Mouse (Mus musculus) thymus, postnatal 0 days (tissue): Measurements from ENCODE around the gene Rab10. TPM values are rescaled to one million over a fixed set of nuclear protein-coding genes. Genes with fewer than 3 reads are reported as not detected.
"Not testable (repeated sequence)": the region's sequence is repeated elsewhere in the genome, so short reads cannot be mapped to it uniquely, and the experiment has no call there.

Experiments used
- DNase-seq: peaks from one replicate; pipeline ENCODE4 v3.0.0-alpha.2; 2015; ENCODE audit warnings: low spot score
- polyA plus RNA-seq: library from polyadenylated mRNA; unstranded; fragments of >200 nt; fragmentation: Nextera tagmentation; extraction: Ambion mirVana; gene quantifications from 2 replicates; pipeline ENCODE4 v1.2.1, GENCODE M21; 2015

The Rab10 gene
- 69.7 and 71.0 TPM in 2 replicates for polyA plus RNA-seq

DNA sequence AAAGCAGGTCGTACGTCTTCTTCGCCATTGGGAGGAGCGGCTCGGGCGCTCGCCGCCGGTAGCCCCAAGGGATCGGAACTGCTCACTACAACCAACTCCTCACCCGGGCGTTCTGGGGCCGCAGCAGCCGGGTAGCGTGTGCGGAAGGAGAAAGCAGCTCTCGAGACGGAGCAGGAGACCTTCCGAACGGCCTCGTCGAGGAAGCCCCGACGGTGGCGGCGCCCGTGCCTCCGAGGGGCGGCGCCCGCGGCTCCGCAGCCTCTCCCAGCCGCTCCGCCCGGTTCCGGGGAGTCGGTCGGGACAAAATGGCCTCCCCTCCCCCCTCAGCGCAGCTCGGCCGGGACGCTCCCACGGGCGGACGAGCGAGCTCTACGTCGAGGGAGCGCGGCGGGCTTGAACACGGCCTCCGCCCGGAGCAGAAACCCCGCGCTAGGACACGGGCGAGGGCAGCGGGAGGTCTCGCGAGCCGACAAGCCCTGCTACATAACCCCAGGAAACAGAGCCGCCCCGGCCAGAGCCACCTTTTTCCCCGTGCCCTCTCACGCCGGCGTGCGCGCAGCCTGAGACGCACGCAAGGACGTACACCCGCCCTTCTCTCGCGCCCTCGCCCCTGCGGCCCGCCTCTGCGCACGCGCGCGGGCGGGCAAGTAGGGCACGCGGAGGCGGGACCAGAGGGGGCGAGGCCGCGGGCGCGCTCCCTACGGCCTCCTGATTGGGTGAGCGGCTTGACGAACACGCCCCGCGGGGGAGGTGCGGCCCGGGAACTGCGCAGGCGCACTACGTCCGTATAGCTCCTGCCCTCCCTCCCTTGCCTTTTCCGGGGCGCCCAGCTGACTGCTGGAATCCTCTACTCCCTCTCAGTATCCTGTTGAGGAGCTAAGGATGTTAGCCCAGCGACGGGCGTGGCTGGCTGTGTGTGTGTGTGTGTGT is at the start of gene Rab10:
Rab10 (minus strand) TSS at position 579 of the 930 bp plus-strand sequence.
- peak; percentile 99 for DNase-seq

DNA sequence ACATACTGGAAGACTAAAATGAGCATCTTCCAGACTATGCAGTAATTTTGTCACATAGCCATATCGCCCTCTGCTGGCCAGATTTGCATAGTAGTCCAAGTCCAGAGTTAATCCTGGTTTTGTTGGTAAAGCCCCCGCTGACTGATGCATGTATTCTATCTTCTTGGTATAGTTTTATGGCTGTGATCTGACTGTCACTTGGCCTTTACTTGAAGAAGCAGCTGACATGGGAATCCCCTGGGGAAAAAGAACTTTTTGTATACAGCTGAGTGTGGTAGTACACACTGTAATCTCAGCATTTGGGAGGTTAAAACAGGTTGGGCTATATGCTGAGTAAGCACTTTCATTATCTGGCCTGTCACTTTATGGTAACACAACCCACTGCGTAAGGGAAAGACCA is 49.5 kb upstream of the Rab10 start:
- DNase-seq, result peak; percentile 74

DNA sequence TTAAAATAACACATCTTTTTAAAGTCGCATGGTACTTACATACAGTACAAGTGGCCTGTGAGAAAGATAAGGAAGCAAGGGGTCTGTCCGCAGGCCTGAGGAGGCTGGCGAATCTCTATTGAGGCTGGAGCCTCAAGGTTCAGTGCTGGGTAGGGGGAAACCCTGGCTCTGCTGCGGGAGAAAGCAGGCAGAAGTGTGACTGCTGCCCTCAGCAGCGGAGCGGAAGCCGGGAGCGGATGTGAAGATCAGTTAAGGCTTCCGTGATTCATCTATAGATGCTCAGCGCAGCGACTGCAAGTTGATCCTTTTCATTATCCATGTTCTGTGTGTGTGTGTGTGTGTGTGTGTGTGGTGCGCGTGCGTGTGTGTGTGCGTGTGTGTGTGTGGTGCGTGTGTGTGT is 47.1 kb upstream of the Rab10 start:
- peak; percentile 44 for DNase-seq

DNA sequence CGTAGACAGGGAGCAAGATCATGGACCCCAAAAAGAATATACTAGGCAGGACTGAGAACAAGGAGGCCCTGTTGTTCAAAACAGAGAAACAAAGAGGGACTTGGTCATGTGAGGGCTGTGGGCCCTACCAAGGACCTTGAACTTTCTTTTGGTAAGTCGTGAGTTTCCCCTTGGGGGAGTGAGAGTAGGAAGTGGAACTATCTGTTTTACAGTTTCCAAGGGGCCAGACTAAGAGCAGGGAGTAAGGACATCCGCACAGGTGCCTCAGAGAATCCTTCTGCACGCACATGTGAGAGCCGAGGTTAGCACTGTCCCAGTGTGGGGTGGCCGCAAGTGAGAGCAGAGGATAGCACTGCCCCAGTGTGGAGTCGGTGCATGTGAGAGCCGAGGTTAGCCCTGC is 45.3 kb upstream of the Rab10 start:
- DNase-seq, result no peak

DNA sequence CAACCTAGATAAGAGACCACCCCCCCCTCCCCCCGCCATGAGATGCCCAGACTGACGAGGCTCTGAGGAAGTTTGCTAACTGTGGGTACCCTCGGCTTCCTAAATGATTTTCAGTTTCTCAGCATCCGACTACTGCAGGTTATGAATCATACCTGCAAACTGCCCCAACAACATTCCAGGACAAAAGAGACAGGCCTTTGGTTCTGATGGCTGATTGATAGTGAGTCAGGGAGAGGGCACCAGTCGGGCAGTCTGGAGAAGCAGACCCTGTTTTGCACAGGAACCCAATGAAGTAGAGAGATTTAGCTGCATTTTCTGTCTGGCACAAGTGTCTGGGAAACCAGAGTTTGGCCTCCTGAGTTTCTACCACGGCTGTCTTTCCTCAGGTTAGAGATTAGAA is 42.4 kb upstream of the Rab10 start:
- DNase-seq, result no peak

DNA sequence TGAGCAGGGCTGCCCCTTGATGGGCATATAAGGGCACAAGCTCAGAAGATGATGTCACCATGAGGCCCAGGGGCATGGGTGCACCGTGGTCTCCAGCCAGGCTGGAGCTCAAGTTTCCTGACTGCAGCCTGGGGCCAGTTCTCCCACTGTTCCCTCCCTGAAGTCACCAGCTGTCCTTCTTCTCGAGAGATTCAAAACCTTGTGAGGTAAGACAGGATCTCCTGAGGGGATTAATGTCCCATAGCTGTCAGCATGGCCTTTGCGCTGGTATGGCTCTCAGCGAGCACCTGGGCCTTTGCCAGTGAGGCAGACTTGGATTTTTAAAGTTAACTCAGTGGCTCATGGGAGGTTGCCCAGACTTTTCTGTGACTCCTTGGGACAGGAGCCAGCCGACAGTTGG is 40.4 kb upstream of the Rab10 start:
- no peak for DNase-seq

DNA sequence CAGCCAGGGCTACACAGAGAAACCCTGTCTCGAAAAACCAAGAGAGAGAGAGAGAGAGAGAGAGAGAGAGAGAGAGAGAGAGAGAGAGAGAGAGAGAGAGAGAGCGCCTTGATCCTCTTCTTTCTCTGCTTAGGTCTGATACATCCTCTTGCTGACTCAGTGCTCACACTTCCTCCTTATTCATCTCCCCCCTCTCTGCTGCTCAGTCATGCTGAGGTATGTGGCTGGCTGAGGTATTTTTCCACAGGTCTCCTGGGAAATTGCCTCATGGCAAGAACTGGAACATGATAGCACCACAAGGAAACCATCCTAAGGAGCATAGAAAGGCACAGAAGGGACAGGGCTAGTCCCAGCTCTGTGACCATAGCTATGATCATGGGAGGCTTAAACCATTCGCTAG is 39.6 kb upstream of the Rab10 start:
- DNase-seq, result no peak

DNA sequence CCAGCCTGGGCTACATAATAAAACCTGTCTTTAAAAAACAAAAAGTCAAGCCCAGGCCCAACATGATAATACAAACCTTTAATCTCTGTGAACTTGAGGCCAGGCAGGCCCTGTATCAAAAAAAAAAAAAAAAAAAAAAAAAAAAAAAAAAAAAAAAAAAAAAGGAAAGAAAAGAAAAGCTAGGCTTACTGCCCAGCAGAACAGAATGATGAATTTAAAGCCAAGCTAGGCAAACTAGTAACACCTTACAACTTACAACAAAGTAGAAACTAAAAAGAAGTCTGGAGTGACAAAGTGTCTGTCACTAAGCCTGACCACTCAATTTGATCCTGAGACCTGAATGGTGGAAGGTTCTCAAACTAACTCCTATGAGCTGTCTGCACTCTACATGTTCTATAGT is 37.9 kb upstream of the Rab10 start:
- DNase-seq, result no peak

DNA sequence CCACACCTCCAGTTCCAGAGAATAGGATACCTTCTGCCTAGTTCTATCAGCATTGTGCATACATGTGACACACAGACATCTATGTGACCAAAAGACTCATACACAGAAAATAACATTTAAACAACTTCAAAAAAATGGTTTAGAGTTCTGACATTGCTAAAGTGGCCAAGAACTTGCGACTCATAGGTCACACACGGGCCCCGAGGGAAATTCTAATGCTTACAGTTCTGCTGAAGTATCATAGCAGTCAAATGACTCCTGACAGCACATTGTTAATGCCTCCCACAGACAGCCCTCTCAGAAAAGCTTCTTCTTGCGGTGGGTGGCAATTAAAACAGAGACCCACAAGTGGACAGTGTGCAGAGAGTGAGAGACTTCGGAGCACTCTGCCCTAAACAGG is 35.3 kb upstream of the Rab10 start:
- DNase-seq, result no peak

DNA sequence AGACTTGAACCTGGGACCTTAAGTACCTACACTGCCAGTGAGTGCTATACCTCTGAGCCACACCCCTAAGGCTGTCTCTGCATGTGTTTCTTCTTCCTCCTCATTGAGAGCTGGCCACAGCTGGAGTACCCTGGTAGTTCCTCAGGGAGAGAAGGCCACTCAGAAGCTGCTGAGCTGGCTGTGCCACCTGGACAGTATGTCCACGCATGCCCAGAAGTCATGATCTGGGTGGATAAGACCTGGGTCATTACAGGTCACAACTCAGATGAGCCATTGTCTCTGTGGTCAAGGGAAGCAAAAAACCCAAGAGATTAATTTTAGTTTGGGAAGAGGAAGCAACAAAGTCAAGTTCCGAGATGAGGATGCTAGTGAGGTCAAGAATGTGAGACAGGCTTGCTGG is 34.4 kb upstream of the Rab10 start:
- DNase-seq, result no peak

DNA sequence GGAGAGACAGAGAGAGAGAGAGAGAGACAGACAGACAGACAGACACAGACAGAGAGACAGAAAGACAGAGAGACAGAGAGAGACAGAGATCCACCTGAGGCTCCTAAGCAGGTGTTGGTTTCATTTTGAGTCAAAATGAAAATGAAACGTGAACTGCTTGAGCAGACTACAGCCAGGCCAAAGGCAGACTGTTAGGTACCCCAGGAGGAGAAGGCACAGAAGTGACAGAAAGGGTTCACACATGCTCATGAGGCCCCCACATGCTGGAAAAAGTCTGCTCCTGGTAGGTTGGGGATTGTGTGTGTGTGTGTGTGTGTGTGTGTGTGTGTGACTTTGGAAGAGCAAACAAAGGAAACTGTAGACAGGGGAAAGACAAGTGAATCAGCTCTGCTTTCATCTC is 29.2 kb upstream of the Rab10 start:
- DNase-seq, result no peak

DNA sequence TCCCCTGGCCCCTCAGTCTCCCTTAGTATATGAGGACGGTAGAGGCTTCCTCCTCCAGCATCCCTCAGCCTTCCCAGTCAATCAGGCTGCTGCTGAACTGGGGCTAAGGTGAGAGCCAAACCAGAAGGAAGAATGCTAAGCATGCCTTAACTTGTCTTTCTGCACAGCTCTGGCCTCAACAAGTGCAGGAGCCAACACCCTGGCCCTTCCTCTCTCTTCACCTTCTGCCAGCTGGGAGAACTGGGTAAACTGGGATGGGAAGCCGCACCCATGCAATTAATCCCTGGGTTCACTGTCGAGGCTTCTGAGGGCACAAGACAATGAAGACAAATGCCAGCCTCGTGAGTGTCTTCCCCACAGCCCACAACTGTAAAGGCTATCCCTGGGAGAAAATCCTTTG is 19.9 kb upstream of the Rab10 start:
- DNase-seq, result no peak

DNA sequence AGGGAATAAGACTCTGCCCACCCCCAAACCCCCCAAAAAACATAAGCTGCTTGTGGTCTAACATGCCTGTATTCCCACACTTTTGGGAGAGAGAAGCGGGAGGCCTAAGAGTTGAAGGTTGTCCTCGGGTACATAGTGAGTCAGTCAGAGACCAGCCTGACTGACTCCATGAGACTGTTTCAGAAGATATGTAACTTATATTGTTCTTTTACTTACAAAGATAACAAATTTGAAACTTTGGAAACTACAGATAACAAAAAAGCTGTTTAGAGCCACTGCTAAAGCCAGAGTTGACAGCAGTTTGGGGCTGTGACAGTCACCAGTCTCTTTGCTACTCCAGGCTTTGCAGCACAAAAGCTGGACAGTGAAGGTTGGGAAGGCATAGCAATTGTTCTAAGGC is 15.5 kb upstream of the Rab10 start:
- DNase-seq, result no peak

DNA sequence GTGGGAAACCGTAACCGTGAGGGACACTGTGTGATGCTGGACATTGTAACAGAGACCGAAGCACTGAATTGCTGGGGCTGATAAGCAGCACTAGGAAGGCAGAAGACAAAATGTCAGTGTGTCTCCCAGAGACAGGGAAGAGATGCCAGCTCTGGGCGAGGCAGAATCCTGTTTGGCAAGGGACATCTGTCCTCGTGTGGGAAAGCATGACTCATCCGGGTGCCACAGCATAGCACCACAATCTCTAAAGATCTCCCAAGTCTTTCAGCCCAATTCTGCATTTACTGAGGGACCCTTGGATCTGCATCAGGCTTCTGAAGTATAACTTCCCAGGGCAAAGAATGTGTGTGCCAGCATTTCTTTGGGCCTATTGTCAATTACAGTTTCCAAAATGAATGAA is 13.5 kb upstream of the Rab10 start:
- no peak for DNase-seq

DNA sequence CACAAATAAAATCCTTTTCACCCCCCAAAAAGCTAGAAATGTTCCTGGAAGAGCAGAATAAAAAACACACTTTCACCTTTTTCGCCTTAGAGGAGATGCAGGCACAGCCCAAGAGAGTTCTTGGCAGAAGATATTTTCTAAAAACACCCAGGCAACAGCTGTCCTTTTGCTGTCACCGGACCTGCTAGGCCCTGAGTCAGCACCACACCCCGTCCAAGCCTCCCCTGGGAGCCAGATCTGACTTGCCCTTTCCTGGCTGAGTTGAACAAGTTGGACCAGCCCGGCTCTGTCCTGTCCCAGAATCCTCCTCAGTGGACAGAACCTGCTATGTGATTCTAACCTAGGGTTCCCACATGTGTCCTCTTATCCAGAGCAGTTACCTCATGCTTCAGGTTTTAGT is 9.6 kb upstream of the Rab10 start:
- DNase-seq, result no peak

DNA sequence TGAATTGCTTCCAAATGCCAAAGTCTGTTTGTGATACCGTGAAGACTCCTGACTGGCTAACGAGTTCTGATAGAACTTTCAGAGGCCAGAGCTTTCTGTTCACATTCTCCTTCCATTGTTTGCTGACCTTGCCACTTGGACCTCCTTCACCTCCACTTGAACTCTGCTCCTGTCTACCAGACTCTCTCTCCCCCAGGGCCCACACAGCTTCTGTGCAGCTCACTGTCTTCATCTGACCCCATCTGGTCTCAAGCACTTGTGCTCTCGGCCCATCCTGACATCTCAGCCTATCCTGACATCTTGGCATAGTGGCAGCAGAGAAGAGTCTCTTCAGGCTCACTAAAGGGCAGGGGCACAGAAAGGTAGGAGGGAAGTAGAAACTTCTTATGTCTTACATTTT is 7.2 kb upstream of the Rab10 start:
- DNase-seq, result no peak

DNA sequence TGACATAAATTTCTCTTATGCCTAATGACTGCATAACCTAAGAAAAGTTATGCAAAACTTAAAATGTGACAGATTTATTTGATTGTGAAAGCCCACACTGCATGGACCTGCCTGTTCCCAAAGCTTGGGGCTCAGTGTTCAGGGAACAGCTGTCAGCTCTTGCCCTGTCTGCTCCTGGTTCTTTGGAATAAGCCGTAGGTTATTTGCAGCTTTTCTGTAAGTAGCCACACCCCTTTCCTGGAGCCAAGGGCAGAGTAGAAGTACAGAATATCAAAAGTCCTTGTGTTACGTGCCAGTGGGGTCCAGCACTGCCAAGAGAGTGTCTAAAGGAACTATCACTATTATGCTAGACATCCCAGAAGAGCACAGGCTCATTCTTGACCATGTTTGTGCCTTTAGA is 6.3 kb upstream of the Rab10 start:
- DNase-seq, result no peak

DNA sequence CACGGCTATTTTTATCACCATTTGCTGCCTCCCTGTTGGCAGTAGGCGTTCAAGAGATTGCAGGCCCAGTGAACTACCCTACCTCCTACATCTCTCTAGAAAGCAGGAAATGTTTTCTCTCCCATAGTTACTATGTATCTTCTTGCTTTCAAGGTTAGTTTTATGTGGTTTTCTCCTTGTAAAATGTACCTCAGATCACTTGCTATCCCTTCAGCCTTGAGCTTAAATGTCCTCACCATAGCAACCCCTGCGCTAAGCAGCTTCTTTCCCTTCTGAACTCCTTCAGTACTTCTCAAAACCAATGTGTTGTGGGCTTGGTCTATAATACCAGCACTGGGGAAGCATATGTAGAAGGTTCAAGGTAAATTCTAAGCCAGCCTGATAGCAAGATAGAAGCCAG is 3.1 kb upstream of the Rab10 start:
- no peak for DNase-seq

DNA sequence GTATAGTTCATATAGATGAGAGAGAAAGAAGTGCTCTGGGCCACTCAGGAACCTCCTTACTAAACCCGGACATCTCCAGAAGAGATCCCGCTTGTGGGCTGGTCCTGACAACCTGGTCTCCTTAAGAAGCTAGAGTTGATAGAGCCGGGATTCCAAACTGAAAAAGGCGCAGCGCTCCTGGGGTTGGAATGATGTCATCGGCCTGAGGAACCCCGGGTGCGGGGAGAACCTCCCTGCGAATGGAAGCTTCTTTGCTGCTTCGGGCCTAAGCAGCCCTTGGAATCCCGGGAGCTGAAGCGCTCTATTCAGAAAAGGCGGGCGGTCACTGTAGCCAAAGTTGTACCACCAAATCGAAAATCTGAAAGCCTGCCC is 538 bp upstream of the Rab10 start:
- DNase-seq, result no peak

DNA sequence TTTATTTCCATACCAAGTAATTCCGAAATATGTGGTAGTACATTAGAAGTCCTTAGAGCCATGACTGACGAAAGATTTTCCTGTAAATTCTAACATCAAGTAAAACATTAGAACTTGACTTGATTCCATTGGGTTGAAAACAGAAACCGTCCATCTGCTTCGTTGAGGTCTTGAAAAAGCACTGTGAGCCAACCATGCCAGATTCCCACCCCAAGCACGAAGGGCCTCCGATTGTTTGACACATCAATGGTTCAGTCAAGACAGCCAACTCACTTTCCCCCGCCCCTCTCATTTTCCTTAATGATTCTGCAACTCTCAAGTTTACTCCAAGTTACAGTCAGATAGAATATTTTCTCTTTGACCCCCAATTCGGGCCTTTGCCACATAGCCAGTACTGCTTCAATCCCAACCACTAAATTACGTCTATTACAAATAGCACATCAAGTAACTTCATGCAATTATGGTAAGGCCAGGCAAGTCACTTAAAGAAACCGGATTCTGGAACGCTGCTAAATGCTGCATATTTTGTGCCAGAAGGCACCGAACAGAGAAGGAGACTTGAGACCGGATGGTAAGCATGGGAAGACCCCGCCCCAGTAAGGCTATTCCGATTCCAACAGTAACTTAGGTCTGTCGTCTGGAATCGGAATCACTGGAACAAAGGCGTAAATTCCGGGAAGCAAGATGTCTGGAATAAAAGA is 1.1 kb downstream of the Rab10 start:
- DNase-seq, result peak; percentile 24

DNA sequence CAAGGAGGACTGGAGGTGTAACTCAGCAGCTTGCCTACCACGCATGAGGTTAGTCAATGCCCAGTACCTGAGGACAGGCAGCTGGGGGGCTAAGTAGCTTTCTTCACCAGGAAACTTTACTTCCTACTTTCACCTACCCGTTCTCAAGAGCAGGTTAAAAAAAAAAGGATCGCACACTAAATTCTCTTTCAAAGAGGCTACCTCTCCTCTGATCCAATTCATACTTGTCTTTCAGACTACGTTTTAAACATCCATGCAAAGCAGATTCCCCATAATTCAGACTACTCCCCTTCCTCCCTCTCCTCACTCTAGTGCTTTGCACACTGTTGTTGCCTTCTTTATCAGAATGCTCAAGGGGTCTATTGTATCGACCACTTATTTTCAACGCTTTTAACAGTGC is 2.2 kb downstream of the Rab10 start:
- DNase-seq, result no peak

DNA sequence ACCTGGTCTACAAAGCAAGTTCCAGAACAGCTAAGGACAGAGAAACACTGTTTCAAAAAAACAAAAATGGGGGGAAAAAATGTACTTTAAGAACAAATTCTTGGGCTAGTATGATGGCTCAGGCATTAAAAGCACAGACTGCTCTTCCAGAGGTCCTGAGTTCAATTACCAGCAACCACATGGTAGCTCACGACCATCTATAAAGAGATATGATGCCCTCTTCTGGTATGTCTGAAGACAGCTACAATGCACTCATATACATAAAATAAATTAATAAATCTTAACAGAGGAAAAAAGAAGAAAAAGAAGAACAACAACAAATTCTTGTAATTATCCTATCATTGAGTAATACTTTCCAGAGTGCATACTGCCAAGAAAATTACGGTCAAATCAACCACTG is 4.5 kb downstream of the Rab10 start:
- no peak for DNase-seq

DNA sequence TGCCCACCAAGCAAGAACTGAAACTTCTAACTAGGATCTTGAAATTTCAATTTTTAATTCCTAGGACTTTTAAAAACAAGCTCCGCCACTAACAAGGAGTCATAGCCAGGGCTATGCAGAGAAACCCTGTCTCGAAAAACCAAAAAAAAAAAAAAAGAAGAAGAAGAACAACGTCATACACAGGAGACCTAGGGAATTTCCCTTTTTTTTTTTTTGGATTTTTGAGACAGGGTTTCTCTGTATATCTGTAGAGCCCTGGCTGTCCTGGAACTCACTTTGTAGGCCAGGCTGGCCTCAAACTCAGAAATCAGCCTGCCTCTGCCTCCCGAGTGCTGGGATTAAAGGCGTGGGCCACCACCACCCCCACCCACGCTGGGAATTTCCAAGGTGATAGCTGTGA is 12.1 kb downstream of the Rab10 start:
- DNase-seq, result not testable (repeated sequence)
